In genomic region chr11:115403338-115404124, GRCm38 (mm10) we compare ENCODE assay signal across 8 mouse cellular contexts. TPM values are rescaled to one million over a fixed set of nuclear protein-coding genes. Genes with fewer than 3 reads are reported as not detected.
DNase-seq lines count a peak whose midpoint lies in the region; ATAC-seq lines count a peak whose summit lies in the region.

Mrpl58 (plus strand) TSS chr11:115403752.

- peaks cover 38% of the 10 kb centered on the region for H3K4me1 ChIP-seq in embryonic facial prominence, embryonic 10.5 days
- H3K4me1 ChIP-seq in limb, embryonic 10.5 days = peaks cover 21% of the 10 kb centered on the region
- peaks cover 43% of the 10 kb centered on the region for H3K4me1 ChIP-seq in midbrain, embryonic 12.5 days

- H3K4me2 ChIP-seq in midbrain, embryonic 12.5 days (replicated peaks) = peak within 1 kb of the TSS; percentile 80

- no peaks in the 10 kb centered on the region for H3K9me3 ChIP-seq in embryonic facial prominence, embryonic 10.5 days
- H3K9me3 ChIP-seq in limb, embryonic 10.5 days (replicated peaks) = no peaks in the 10 kb centered on the region
- no peaks in the 10 kb centered on the region for H3K9me3 ChIP-seq in midbrain, embryonic 12.5 days

- H3K27me3 ChIP-seq in embryonic facial prominence, embryonic 10.5 days (replicated peaks; ENCODE audit: low read depth, poor library complexity, severe bottlenecking) = no peaks in the 10 kb centered on the region
- no peaks in the 10 kb centered on the region for H3K27me3 ChIP-seq in limb, embryonic 10.5 days (ENCODE audit: low read depth, poor library complexity, severe bottlenecking)
- no peaks in the 10 kb centered on the region for H3K27me3 ChIP-seq in midbrain, embryonic 12.5 days

- peak within 1 kb of the TSS; percentile 96 for H3K27ac ChIP-seq in embryonic facial prominence, embryonic 10.5 days (replicated peaks)
- peak within 1 kb of the TSS; percentile 97 for H3K27ac ChIP-seq in limb, embryonic 10.5 days
- peak within 1 kb of the TSS; percentile 91 for H3K27ac ChIP-seq in midbrain, embryonic 12.5 days (replicated peaks)

- peak; percentile 94 for DNase-seq in 3134 (ENCODE audit: extremely low read depth, insufficient read length, low spot score)
- peak; percentile 93 for DNase-seq in adrenal gland, postnatal 14 days
- peak; percentile 91 for DNase-seq in embryonic facial prominence, embryonic 10.5 days (ENCODE audit: low spot score)
- peak; percentile 83 for DNase-seq in kidney, adult 11 months
- peak; percentile 92 for DNase-seq in limb, embryonic 10.5 days (ENCODE audit: low spot score)
- DNase-seq in skeletal muscle tissue, adult 2 months (ENCODE audit: low read depth, low spot score) = peak; percentile 72

- H3K9ac ChIP-seq in midbrain, embryonic 12.5 days (replicated peaks) = peak within 1 kb of the TSS; percentile 87

- peak within 1 kb of the TSS; percentile 79 for H3K4me3 ChIP-seq in embryonic facial prominence, embryonic 10.5 days
- peak within 1 kb of the TSS; percentile 90 for H3K4me3 ChIP-seq in limb, embryonic 10.5 days
- peak within 1 kb of the TSS; percentile 82 for H3K4me3 ChIP-seq in midbrain, embryonic 12.5 days

- ATAC-seq in granulocyte monocyte progenitor cell, adult 5-6 weeks (replicated peaks; ENCODE audit: poor library complexity, severe bottlenecking) = peak; percentile 87
- peak; percentile 80 for ATAC-seq in midbrain, embryonic 12.5 days (ENCODE audit: low FRiP score, low read depth)

- peaks cover 33% of the 10 kb centered on the region for H3K36me3 ChIP-seq in embryonic facial prominence, embryonic 10.5 days (replicated peaks)
- peaks cover 31% of the 10 kb centered on the region for H3K36me3 ChIP-seq in limb, embryonic 10.5 days
- peaks cover 27% of the 10 kb centered on the region for H3K36me3 ChIP-seq in midbrain, embryonic 12.5 days

- WGBS in embryonic facial prominence, embryonic 10.5 days = 4% methylated on average over 50 of the region's 50 CpGs
- WGBS in limb, embryonic 10.5 days = 4% methylated on average over 50 of the region's 50 CpGs
- 3% methylated on average over 50 of the region's 50 CpGs for WGBS in midbrain, embryonic 12.5 days

RNA-seq across cellular contexts. Expression of gene Mrpl58, which starts in this region (rescaled TPM):
- 136 and 146 TPM in 2 replicates for total RNA-seq in adrenal gland, postnatal 14 days (2021)
- 221 and 228 TPM in 2 replicates for polyA plus RNA-seq in embryonic facial prominence, embryonic 10.5 days (2016; fragmentation: Nextera tagmentation; extraction: Ambion mirVana)
- total RNA-seq in granulocyte monocyte progenitor cell, adult 5-6 weeks (2014; fragmentation: Nextera tagmentation) = 73.3 and 77.9 TPM in 2 replicates
- 91.3 and 109 TPM in 2 replicates for total RNA-seq in granulocyte monocyte progenitor cell, adult 5-6 weeks (2017)
- 202 and 220 TPM in 2 replicates for polyA plus RNA-seq in limb, embryonic 10.5 days (2016; fragmentation: Nextera tagmentation; extraction: Ambion mirVana)
- polyA plus RNA-seq in midbrain, embryonic 12.5 days (2016; fragmentation: Nextera tagmentation; extraction: Ambion mirVana) = 234 and 265 TPM in 2 replicates

Comparison
In these comparisons a context has a peak if more than half of its experiments do, and no peak if none do; other contexts are left out.
1. Peak in every context shown above with its lines: DNase-seq, ATAC-seq, H3K4me3 ChIP-seq and H3K27ac ChIP-seq.